Mouse (Mus musculus) embryo, embryonic 11 days (tissue): ENCODE measurements around the gene Dnase1l3.
"Not testable (repeated sequence)": the region's sequence is repeated elsewhere in the genome, so short reads cannot be mapped to it uniquely, and the experiment has no call there.

ENCODE experiments used
- DNase-seq: peaks from one replicate; pipeline ENCODE4 v3.0.0-alpha.2; 2015

The Dnase1l3 gene

GRCm38 (mm10) chr14:8011297-8011696, 16.9 kb upstream of the Dnase1l3 start:
- no peak for DNase-seq

GRCm38 (mm10) chr14:8007923-8008322, 13.6 kb upstream of the Dnase1l3 start:
- DNase-seq = no peak

DNA sequence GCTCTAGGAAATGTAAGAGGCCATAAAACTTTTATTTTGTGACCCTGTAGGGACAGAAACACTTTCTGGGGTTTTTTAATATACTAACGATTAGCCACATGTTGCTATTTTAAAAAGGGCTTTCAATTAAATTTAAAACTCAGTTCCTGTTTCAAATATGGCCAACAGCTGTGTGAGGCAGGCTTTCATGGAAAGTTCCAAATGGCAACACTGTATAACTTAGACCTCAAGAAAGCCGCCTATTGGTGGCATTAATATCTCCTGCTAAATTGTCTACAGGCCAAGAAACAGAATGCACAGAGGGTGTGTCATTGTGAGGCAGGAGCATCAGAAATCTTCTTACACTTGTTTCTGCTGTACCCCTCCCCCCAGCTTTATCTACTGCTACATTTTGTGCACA, 13.1 kb upstream of the Dnase1l3 start:
- no peak for DNase-seq

DNA sequence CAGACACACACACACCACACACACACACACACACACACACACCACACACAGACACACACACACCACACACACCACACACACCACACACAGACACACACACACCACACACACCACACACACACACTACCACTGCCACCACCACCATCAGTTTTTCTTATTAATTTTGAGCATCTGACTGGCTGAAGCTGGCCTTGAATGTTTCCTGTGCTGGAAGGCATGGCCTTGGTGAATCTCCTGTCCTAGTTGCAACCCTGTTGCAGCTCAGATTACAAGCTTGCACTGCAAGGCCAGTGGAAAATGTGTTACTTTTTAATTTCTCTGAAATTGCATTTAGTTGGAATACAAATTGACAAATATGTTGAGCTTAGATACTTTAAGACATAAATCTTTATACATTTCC, 12.7 kb upstream of the Dnase1l3 start:
- DNase-seq = no peak

DNA sequence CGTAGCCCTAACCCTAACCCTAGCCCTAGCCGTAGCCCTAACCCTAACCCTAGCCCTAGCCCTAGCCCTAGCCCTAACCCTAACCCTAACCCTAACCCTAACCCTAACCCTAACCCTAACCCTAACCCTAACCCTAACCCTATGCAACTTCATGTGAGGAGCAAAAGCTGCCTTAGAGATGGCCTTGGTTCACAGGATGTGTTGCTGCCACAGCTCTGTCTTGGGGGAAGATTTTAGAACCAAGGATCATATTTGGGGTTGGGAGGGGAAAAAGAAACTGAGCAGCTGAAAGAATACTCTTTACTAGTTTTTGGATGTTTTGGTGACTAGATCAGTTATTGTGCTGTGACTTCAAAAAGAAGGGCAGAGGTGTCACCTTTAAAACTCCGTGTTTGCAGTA, 11.7 kb upstream of the Dnase1l3 start:
- not testable (repeated sequence) for DNase-seq

- DNase-seq = no peak
Measured at GRCm38 (mm10) chr14:8003727-8004670, 9.6 kb upstream of the Dnase1l3 start.

DNA sequence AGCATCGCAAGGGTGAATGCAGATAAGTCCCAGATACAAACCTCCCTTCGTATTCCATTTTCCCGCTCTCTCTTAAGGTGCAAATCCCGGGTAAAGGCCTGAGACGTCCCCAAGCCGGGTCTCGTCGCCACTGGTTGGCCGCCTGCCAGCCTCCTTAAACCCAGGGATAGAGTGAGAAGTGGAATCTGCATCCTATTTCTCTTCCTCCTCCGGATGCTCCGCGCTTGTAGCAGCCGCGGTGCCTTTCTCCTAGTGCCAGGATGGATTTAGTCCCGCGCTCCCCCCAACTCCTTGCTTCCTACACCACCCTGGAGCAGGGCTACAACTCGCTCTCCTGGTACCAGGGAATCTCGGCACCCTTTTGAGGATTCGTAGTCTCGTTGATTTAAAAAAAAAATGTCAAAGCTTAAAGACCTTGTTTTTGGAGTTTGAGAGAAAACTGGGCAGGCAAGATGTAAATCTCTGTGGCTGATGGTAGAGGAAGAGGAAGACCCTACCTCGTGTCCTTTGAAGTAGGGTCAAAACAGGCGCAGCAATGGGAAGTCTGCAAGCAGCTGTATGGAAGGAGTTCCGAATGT, 8.8 kb upstream of the Dnase1l3 start:
- DNase-seq = peak; percentile 61

DNA sequence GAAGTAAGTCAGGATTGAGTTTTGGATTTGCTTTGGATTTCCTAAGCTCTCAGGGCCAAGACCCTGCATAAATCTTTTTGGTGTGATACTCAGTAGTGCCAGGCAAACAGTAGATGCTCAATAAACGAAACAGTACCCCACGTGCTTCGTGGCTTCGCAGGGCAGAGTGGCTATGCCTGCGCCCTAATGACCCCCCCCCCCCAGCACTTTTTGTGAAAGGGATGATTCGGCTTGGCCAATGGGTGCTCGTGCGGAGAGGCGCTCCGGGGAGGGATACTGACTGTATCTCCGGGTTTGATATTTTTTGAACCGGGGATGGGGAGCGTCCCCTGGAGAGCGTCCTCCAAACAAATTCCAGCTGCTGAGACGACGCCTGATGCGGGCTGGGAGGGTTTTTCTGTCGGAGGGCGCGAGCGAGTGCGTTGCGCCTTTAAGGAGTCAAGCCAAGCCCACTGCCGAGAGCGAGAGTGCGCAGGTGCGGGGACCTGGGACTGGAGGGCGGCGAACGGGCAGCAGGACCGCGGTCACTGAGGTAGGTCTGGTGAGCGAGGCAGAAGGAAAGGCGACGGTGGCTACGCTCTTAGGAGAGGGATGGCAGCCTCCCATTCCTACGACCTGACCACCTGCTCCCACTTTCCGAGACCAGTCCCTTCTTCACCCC, 8.2 kb upstream of the Dnase1l3 start, which contains the start of gene Abhd6:
Gene Abhd6, plus strand, starts transcription at position 471 of the 661 bp plus-strand sequence.
- peak; percentile 93 for DNase-seq

- no peak for DNase-seq
Measured at GRCm38 (mm10) chr14:8000831-8001685, 6.7 kb upstream of the Dnase1l3 start.

GRCm38 (mm10) chr14:8000247-8000646, 5.9 kb upstream of the Dnase1l3 start:
- DNase-seq = no peak

DNA sequence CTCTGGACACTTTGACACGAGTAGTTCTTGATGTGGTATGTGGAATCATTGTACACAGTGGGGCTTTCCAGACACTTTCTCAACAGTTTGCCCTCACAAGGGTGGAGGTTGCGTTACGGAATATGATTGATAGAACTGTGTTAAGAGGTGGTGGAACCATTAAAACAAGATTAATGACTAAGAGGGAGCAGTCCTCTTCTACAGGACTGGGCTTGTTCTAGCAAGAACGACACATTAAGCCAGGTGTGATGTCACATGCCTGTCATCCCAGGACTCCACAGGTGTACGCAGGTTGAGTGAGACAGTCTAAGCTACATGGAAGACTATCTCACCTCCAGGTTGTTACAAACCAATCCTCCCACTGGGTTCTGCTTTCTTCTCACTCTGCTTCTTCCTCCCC, 5.1 kb upstream of the Dnase1l3 start:
- DNase-seq = no peak

GRCm38 (mm10) chr14:7999030-7999429, 4.7 kb upstream of the Dnase1l3 start:
- DNase-seq = no peak

DNA sequence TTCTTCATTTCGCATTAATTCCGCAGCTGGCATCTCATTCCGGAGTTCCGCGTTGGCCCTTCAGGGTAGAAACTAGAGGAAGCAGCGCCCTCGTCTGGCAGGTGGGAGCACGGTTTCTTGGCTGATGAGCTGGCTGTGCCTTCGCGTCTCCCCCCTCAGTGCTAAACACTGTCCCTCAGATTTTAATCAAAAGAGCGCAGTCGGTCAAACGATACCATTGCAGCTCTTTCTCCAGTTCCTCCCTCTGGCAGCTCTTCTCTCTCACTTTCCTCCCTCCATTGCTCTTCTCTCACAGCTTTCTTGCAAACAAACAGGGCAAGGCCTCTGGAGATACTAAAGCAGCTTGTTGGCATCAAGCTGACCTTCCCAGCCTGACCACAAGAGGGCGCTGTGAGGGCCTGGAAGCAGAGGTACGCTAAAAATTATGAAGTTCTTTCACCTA, 2.9 kb upstream of the Dnase1l3 start:
- peak; percentile 91 for DNase-seq

GRCm38 (mm10) chr14:7992158-7992557, 2.2 kb downstream of the Dnase1l3 start:
- DNase-seq = no peak

DNA sequence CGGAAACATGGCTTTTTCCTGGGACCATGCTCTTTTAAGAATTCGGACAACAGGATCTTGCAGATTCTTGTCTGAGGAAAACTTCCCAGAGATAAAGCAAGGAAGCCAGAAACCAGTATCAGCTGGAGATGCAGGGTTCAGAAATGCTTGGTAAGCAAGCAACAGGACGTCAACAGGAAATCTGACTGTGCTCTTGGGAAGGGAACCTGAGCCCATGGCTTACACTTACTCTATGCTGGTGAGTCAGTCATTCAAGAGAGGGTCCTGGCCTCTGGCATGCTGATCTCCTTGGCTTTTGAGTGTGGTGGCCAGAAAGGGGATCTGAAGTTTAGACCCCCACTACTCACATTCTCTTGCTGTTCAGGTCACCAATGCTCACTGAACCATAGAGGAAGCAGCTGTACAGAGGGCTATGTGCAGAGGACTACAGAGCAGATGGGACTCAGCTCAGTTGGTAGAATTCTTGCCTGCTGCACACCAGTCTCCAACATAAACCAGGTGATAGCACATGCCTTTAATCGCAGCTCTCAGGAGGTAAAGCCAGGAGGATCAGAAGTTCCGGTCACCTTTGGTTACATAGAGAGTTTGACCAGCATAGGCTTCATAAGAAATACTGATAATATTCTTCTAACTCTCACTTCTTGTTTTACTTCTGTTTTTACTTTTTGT, 3.1 kb downstream of the Dnase1l3 start:
- no peak for DNase-seq

DNA sequence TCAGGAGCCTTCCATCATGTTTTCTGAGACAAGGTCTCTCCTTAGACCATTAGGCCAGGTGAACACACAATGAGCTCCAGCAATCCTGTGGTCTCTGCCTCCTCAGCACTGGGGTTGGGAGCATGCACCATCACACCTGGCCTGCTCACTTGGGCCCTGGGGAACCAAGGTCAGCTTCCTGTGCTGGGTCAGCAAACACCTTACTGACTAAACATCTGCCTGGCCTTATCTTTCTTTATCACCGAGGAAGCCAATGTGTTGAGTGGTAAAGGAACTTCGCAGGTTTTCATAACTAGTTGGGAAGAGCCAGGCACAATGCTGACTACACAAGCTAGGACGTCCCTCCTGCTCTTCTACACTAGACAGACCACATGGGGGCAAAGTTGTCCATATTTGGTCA, 4.4 kb downstream of the Dnase1l3 start:
- DNase-seq = no peak

GRCm38 (mm10) chr14:7989371-7989770, 5.0 kb downstream of the Dnase1l3 start:
- no peak for DNase-seq

DNA sequence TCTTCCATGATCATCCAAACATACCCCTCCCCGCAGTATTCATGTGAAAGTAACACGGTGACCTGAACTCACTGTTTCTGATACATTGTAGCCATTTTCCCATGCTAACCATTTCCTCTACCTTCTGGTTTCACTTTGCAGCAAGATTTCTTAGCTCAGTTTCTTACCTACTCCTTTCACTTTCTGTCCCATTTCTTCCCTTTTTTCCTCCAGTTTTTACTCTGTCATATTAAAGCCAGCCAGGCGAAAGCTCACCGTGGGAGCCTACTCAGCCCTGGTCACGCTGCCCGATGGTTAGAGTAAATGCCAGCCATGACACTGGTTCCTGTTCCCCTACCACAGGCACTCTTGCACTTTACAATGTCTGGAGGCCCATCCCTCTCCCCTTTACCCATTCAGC, 7.5 kb downstream of the Dnase1l3 start:
- DNase-seq = no peak

GRCm38 (mm10) chr14:7981226-7981625, 13.1 kb downstream of the Dnase1l3 start:
- DNase-seq = no peak

DNA sequence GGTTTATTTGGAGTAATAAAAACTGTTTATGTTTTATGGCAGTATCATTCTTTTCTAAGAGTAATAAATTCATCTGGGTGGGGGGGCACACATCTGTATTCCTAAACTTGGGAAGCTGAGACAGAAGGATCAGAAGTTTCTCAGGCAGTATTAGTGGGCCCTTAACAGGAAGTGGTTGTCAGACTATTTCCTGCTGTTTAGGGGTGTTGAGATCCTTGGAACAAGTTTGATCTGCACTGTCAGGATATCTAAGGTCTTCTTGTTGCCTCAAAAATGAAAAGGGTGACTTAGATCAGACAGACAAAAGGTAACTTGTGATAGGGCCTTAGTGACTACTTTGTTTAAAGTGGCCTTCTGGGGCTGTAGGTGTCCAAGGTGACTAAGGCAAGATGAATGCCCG, 16.2 kb downstream of the Dnase1l3 start:
- DNase-seq = no peak

GRCm38 (mm10) chr14:7977471-7977870, 16.9 kb downstream of the Dnase1l3 start:
- no peak for DNase-seq

DNA sequence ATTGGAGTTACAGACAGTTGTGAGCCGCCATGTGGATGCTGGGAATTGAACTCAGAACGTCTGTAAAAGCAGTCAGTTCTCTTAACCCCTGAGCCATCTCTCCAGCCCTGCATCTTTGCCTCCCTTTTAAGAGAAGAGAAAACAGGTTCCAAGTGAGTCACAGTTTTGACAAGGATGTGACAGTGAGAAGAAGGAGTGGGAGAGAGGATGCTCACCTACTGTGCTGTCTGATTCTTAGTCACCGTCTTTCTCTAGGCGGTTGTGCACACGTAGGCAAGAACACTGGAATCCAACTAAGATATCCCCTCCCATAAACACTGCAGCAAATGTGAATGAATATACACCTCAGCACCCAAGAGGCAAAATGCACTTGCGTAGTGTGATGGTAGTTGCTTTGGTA, 19.2 kb downstream of the Dnase1l3 start:
- DNase-seq = no peak
